Mouse (Mus musculus): ENCODE results near the gene D830030K20Rik.
"Not testable (repeated sequence)": the region's sequence is repeated elsewhere in the genome, so short reads cannot be mapped to it uniquely, and the experiment has no call there.

Gene D830030K20Rik

GRCm38 (mm10) chr14:3208272-3209152, at the start of gene D830030K20Rik:
Gene D830030K20Rik, plus strand, starts transcription at chr14:3208488.
- DNase-seq (ENCODE audit: low spot score): peak; percentile 2

- DNase-seq (ENCODE audit: low spot score): not testable (repeated sequence)
These were observed 20.3 kb upstream of the D830030K20Rik start, which contains the start of gene Gm5795 for GRCm38 (mm10) chr14:3187955-3188354. Gene Gm5795, plus strand, starts transcription at chr14:3188255.

- peak; percentile 4 for DNase-seq (ENCODE audit: low spot score)
These were observed 1.1 kb downstream of the D830030K20Rik start for GRCm38 (mm10) chr14:3209367-3209766.

GRCm38 (mm10) chr14:3262531-3262930, 54.2 kb downstream of the D830030K20Rik start:
- DNase-seq (ENCODE audit: low spot score): not testable (repeated sequence)

Measured in urinary bladder, postnatal 14 days (tissue).